7 mouse cellular contexts compared by ENCODE assay signal in the genomic region with DNA sequence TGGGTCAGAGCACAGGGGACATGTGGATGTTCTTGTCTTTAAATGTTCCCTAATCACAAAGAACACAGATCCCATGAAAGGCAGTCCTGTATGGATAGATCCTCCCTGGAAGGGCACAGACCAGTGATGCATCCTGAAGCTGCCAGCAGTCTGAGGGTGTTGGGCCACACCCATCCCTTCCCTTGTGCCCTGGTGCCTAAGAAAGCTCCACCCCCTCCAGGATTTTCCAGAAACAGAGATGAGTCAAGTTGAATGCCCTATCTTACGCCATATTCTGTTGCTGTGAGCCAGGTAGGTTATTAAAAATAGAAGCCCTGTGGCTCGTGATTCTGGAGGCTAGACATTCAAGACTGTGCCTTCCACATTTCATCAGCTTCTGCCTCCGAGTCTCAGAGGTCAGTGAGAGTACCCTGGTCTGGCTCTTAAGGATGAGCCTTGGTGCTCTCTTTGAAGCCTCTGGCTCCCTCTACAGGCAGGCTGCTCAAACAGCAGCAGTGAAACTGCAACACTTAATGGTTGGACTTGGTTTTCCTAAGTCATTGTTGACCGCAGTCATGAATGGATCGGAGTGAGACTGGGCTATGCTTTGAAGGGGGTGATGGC. TPM values are rescaled to one million over a fixed set of nuclear protein-coding genes. Genes with fewer than 3 reads are reported as not detected.
DNase-seq lines count a peak whose midpoint lies in the region; ATAC-seq and TF ChIP-seq lines count a peak whose summit lies in the region.

No protein-coding gene starts in this region.

- no peak for TF ChIP-seq EP300 in liver, postnatal 0 days (IDR thresholded peaks at IDR 0.05; ENCODE audit: low read depth)

- 27% methylated on average over 5 of the region's 5 CpGs for WGBS in midbrain, embryonic 14.5 days
- WGBS in midbrain, embryonic 15.5 days: 30% methylated on average over 5 of the region's 5 CpGs
- WGBS in liver, postnatal 0 days (ENCODE audit: insufficient replicate concordance): 17% methylated on average over 5 of the region's 5 CpGs

- no peak overlapping the region for H3K4me2 ChIP-seq in midbrain, embryonic 14.5 days (ENCODE audit: low read length)
- no peak overlapping the region for H3K4me2 ChIP-seq in midbrain, embryonic 15.5 days
- no peak overlapping the region for H3K4me2 ChIP-seq in liver, postnatal 0 days (ENCODE audit: low read depth, low read length)

- no peak overlapping the region for H3K27ac ChIP-seq in midbrain, embryonic 14.5 days (replicated peaks; ENCODE audit: low read depth, low read length)
- H3K27ac ChIP-seq in midbrain, embryonic 15.5 days: no peak overlapping the region
- H3K27ac ChIP-seq in liver, postnatal 0 days (ENCODE audit: low read depth): no peak overlapping the region

- DNase-seq in midbrain, embryonic 14.5 days: peak; percentile 84
- DNase-seq in ZHBTc4 (ENCODE audit: low read depth, low spot score): peak; percentile 94
- peak; percentile 76 to 83 for DNase-seq in cerebellum, postnatal 14 days
- peak; percentile 67 to 80 for DNase-seq in heart, postnatal 10 days
- DNase-seq in liver, postnatal 0 days: peak; percentile 60
- peak; percentile 57 to 70 for DNase-seq in right cerebral cortex, postnatal 10 days (ENCODE audit: low spot score in 2 of 2)

- no peak for ATAC-seq in midbrain, embryonic 14.5 days (ENCODE audit: low FRiP score, low TSS enrichment)
- no peak for ATAC-seq in midbrain, embryonic 15.5 days (replicated peaks)
- no peak for ATAC-seq in liver, postnatal 0 days

- H3K4me1 ChIP-seq in midbrain, embryonic 14.5 days (ENCODE audit: control insufficient read depth, insufficient read depth, low read length): peaks cover 9% of the 10 kb centered on the region; the same call in 1 of the 2 replicates
- H3K4me1 ChIP-seq in midbrain, embryonic 15.5 days: peaks cover 19% of the 10 kb centered on the region
- peaks cover 6% of the 10 kb centered on the region; the same call in 1 of the 2 replicates for H3K4me1 ChIP-seq in liver, postnatal 0 days (ENCODE audit: insufficient read depth)

- TF ChIP-seq CTCF in liver, postnatal 0 days (IDR thresholded peaks at IDR 0.05; ENCODE audit: low read depth): peak; percentile 92

- no peak overlapping the region for H3K9ac ChIP-seq in midbrain, embryonic 14.5 days (replicated peaks; ENCODE audit: low read length)
- H3K9ac ChIP-seq in midbrain, embryonic 15.5 days: no peak overlapping the region
- no peak overlapping the region for H3K9ac ChIP-seq in liver, postnatal 0 days (replicated peaks)

- H3K27me3 ChIP-seq in midbrain, embryonic 14.5 days (ENCODE audit: control insufficient read depth, insufficient read depth, low read length): peaks cover 22% of the 10 kb centered on the region
- peaks cover 17% of the 10 kb centered on the region for H3K27me3 ChIP-seq in midbrain, embryonic 15.5 days (replicated peaks)
- peaks cover 29% of the 10 kb centered on the region for H3K27me3 ChIP-seq in liver, postnatal 0 days (ENCODE audit: insufficient read depth, low read length)

- H3K4me3 ChIP-seq in midbrain, embryonic 14.5 days (replicated peaks; ENCODE audit: low read depth, low read length): no peak overlapping the region
- H3K4me3 ChIP-seq in midbrain, embryonic 15.5 days: no peak overlapping the region
- H3K4me3 ChIP-seq in liver, postnatal 0 days (ENCODE audit: low read depth, low read length): no peak overlapping the region

- no peaks in the 10 kb centered on the region for H3K9me3 ChIP-seq in midbrain, embryonic 14.5 days (ENCODE audit: control insufficient read depth, low read length)
- no peaks in the 10 kb centered on the region for H3K9me3 ChIP-seq in midbrain, embryonic 15.5 days
- no peaks in the 10 kb centered on the region for H3K9me3 ChIP-seq in liver, postnatal 0 days (ENCODE audit: low read length)

- H3K36me3 ChIP-seq in midbrain, embryonic 14.5 days (ENCODE audit: control insufficient read depth, insufficient read depth, low read length): no peaks in the 10 kb centered on the region
- H3K36me3 ChIP-seq in midbrain, embryonic 15.5 days (replicated peaks): no peaks in the 10 kb centered on the region
- H3K36me3 ChIP-seq in liver, postnatal 0 days (replicated peaks; ENCODE audit: insufficient read depth, low read length): no peaks in the 10 kb centered on the region

- intact Hi-C loops in heart, postnatal 10 days (cut with DNase I): loop anchor here (1.0 to 10.0 kb wide), 4 partner anchors 34 to 220 kb away; no protein-coding TSS in a partner anchor

RNA-seq across cellular contexts. Expression of gene Ablim2, which starts 2.4 kb away (rescaled TPM):
- polyA plus RNA-seq in midbrain, embryonic 14.5 days (2014; fragmentation: Nextera tagmentation; extraction: Ambion mirVana): 9.6 and 13.9 TPM in 2 replicates
- 21.3 and 25.7 TPM in 2 replicates for polyA plus RNA-seq in midbrain, embryonic 15.5 days (2015; fragmentation: Nextera tagmentation; extraction: Ambion mirVana)
- total RNA-seq in heart, postnatal 10 days (2021): 10 to 100 TPM in 1 of 2 experiments, 1 to 10 TPM in 1; 9.9 to 12.6 TPM
- 0.33 and 0.45 TPM in 2 replicates for polyA plus RNA-seq in liver, postnatal 0 days (2015; fragmentation: Nextera tagmentation; extraction: Ambion mirVana)

RNA-seq across cellular contexts. Expression of gene Sh3tc1, which starts 15.4 kb away (rescaled TPM):
- polyA plus RNA-seq in midbrain, embryonic 14.5 days (2014; fragmentation: Nextera tagmentation; extraction: Ambion mirVana): 1.7 and 2.2 TPM in 2 replicates
- 2.5 and 3.5 TPM in 2 replicates for polyA plus RNA-seq in midbrain, embryonic 15.5 days (2015; fragmentation: Nextera tagmentation; extraction: Ambion mirVana)
- 10 to 100 TPM; 14.7 to 17.4 TPM for total RNA-seq in heart, postnatal 10 days (2021)
- polyA plus RNA-seq in liver, postnatal 0 days (2015; fragmentation: Nextera tagmentation; extraction: Ambion mirVana): 3.4 and 3.5 TPM in 2 replicates
